In the genomic region with DNA sequence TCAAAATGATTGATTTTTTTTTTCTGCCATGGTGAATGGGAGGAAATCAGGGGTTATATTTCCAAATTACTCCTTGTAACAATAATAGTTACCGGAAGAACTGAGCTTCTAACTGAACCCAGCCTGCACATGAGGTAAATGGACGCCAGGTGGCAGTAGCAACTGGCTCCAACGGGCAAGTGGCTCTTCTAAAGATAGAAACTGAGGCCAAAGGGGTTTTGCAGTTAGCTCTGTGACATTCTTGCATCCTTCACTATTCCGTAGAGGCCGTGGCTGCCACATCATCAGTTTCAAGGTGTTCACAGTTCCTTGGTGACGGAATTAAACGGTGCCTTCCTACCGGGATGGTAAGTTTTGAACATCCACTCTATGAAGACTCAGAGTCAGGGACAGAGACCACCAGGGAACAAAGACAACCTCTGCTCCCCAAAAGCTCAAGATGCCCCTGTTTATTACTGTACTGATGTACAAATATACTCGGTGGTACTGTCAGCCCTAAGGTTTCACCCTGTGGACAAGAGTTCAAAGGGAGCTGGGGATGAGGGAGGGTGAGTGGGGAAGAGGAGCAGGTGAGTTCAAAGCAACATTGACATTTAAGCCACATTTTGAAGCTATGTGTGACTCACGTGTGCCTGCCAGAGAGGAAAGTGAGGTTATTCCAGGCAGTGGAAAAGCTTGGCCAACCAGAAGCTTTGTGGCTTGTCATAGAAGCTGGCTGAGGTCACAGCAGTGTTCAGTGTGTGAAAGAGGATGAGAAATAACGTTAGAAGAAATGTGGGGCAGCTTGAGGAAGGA, we compare ENCODE assay signal across 10 mouse cellular contexts.
A peak's percentile ranks its signal among the peaks of the same experiment; 100 is the strongest.
DNase-seq lines count a peak whose midpoint lies in the region; ATAC-seq and TF ChIP-seq lines count a peak whose summit lies in the region.
"Had no signal": no experiment of that assay in that cellular context is flagged by ENCODE, and none has a peak within 500 bp of the region (broad histone marks: within the 10 kb centered on the region; RNA-seq: fewer than 3 reads in every experiment).

No protein-coding gene starts in this region.

- no peak for TF ChIP-seq POLR2A in thymus, adult 2 months (IDR thresholded peaks at IDR 0.05; ENCODE audit: control insufficient read depth, extremely low read depth, insufficient read depth, low read length, poor library complexity)

- TF ChIP-seq CTCF in intestine, postnatal 0 days (IDR thresholded peaks at IDR 0.05; ENCODE audit: low read depth), result peak; percentile 82
- TF ChIP-seq CTCF in G1E (IDR thresholded peaks at IDR 0.05; ENCODE audit: low read depth, low read length), result peak; percentile 69
- TF ChIP-seq CTCF in thymus, adult 2 months (IDR thresholded peaks at IDR 0.05; ENCODE audit: borderline replicate concordance, control insufficient read depth, extremely low read depth, insufficient read depth, low read length, poor library complexity), result no peak; the same call in 1 of the 2 replicates

- H3K4me2 ChIP-seq in intestine, postnatal 0 days (replicated peaks; ENCODE audit: low read depth), result no peak overlapping the region
- no peak overlapping the region for H3K4me2 ChIP-seq in intestine, embryonic 15.5 days (replicated peaks)

- DNase-seq in G1E (ENCODE audit: low spot score), result peak; percentile 30
- DNase-seq in cerebellum, postnatal 14 days, result peak; percentile 51 to 57
- DNase-seq in heart, adult 8-10 months (ENCODE audit: low spot score), result peak; percentile 35
- peak; percentile 7 to 61 for DNase-seq in left cerebral cortex, postnatal 14 days (ENCODE audit: low spot score in 2 of 2)
- DNase-seq in thymus, adult 2 months, result peak; percentile 91

- intact Hi-C loops in left cerebral cortex, postnatal 14 days (cut with DNase I), result loop anchor here (1.0 kb wide), 1 partner anchor 231 kb away; no protein-coding TSS in a partner anchor

- H3K27me3 ChIP-seq in intestine, postnatal 0 days (replicated peaks; ENCODE audit: control insufficient read depth, insufficient read depth, low read length), result no peaks in the 10 kb centered on the region
- no peaks in the 10 kb centered on the region for H3K27me3 ChIP-seq in intestine, embryonic 15.5 days (replicated peaks)
- H3K27me3 ChIP-seq in G1E (ENCODE audit: insufficient read depth, low read length), result no peaks in the 10 kb centered on the region
- H3K27me3 ChIP-seq in thymus, adult 2 months (ENCODE audit: control insufficient read depth, insufficient read depth, low read length), result no peaks in the 10 kb centered on the region

- no peak overlapping the region for H3K9ac ChIP-seq in intestine, postnatal 0 days (ENCODE audit: low read depth, low read length)
- H3K9ac ChIP-seq in intestine, embryonic 15.5 days, result no peak overlapping the region

- H3K9me3 ChIP-seq in intestine, postnatal 0 days (ENCODE audit: control insufficient read depth), result no peaks in the 10 kb centered on the region
- H3K9me3 ChIP-seq in intestine, embryonic 15.5 days, result no peaks in the 10 kb centered on the region
- no peaks in the 10 kb centered on the region for H3K9me3 ChIP-seq in G1E (replicated peaks)

- H3K4me1 ChIP-seq in intestine, postnatal 0 days (replicated peaks; ENCODE audit: control insufficient read depth, insufficient read depth, low read length), result no peaks in the 10 kb centered on the region
- H3K4me1 ChIP-seq in intestine, embryonic 15.5 days (replicated peaks), result no peaks in the 10 kb centered on the region
- H3K4me1 ChIP-seq in G1E (ENCODE audit: insufficient read depth, low read depth, low read length), result peaks cover 41% of the 10 kb centered on the region
- H3K4me1 ChIP-seq in thymus, adult 2 months (replicated peaks; ENCODE audit: control insufficient read depth, insufficient read depth, low read length), result peaks cover 53% of the 10 kb centered on the region

- no peak overlapping the region for H3K4me3 ChIP-seq in intestine, postnatal 0 days (ENCODE audit: low read depth, low read length)
- H3K4me3 ChIP-seq in intestine, embryonic 15.5 days (replicated peaks), result no peak overlapping the region
- no peak overlapping the region for H3K4me3 ChIP-seq in G1E (ENCODE audit: low read depth, low read length)
- H3K4me3 ChIP-seq in thymus, adult 2 months (ENCODE audit: control insufficient read depth, insufficient read depth, low read length), result peak overlapping the region; percentile 41
- H3K4me3 ChIP-seq: erythroblast, embryonic 14.5 days; myocyte had no signal

- 40% methylated on average over 11 of the region's 11 CpGs for WGBS in intestine, postnatal 0 days
- WGBS in intestine, embryonic 15.5 days, result 41% methylated on average over 11 of the region's 11 CpGs
- 5% methylated on average over 11 of the region's 11 CpGs for WGBS in thymus, adult 2 months

- ATAC-seq in intestine, postnatal 0 days, result no peak
- no peak for ATAC-seq in intestine, embryonic 15.5 days
- peak; percentile 62; the same call in 1 of the 2 replicates for ATAC-seq in G1E (ENCODE audit: extremely low read depth, insufficient number of reproducible peaks, low FRiP score, poor library complexity, severe bottlenecking)
- ATAC-seq in megakaryocyte-erythroid progenitor cell, adult 5-6 weeks (replicated peaks; ENCODE audit: low FRiP score, low TSS enrichment, poor library complexity, severe bottlenecking), result peak; percentile 85

- H3K27ac ChIP-seq in intestine, postnatal 0 days (ENCODE audit: low read depth, low read length), result no peak overlapping the region
- H3K27ac ChIP-seq in intestine, embryonic 15.5 days, result no peak overlapping the region
- peak overlapping the region; percentile 96 for H3K27ac ChIP-seq in thymus, adult 2 months (ENCODE audit: control insufficient read depth, insufficient read depth, low read length)

- no peaks in the 10 kb centered on the region for H3K36me3 ChIP-seq in intestine, postnatal 0 days (ENCODE audit: control insufficient read depth, insufficient read depth)
- H3K36me3 ChIP-seq in intestine, embryonic 15.5 days, result no peaks in the 10 kb centered on the region
- no peaks in the 10 kb centered on the region for H3K36me3 ChIP-seq in G1E (replicated peaks)
- H3K36me3 ChIP-seq in thymus, adult 2 months (ENCODE audit: control insufficient read depth, insufficient read depth, low read length), result no peaks in the 10 kb centered on the region

Comparison
In these comparisons a context has a peak if more than half of its experiments do, and no peak if none do; other contexts are left out.
1. ATAC-seq: peak in G1E (single experiment) and megakaryocyte-erythroid progenitor cell, adult 5-6 weeks (single experiment); none in intestine, postnatal 0 days (single experiment) and intestine, embryonic 15.5 days (single experiment).
2. DNase-seq: peak in every context shown above with its lines; median percentile 91 in thymus, adult 2 months; 54 in cerebellum, postnatal 14 days; 35 in heart, adult 8-10 months; 34 in left cerebral cortex, postnatal 14 days; 30 in G1E.